Mouse (Mus musculus): Measurements from ENCODE around the gene Ganab.

DNA sequence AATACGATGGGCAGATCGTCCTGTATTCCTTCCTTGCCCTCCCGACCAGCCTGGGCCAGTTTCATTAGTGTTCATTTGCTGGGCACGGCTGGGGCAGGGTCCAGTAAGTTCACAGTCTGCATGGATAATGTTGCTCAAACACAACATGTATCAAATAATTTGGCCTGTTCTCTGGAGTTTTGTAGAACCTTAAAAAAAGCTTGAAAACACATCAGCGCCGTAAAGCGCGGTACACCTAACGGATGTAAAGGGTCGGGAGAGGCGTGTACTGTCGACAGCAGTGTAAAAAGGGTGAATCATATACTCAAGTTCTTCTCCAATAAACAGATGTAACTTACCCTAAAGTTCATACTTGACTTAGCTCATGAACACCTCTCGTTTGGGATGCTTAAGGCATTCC, 705 bp downstream of the Ganab start:
- TF ChIP-seq CTCF (IDR thresholded peaks at IDR 0.05; ENCODE audit: low read depth) (no peak), EP300 (IDR thresholded peaks at IDR 0.05; ENCODE audit: low read depth) (no peak)
